Mouse (Mus musculus): ENCODE data around the gene Lsm12. TPM values are rescaled to one million over a fixed set of nuclear protein-coding genes. Genes with fewer than 3 reads are reported as not detected.

The Lsm12 gene
- total RNA-seq, 2 experiments from 2014 or later = 79.7 to 84.2 TPM

GRCm38 (mm10) chr11:102116241-102116640 is 68.9 kb downstream of the Lsm12 start:
- DNase-seq = no peak

Small RNA genes lying within 50 kb of the gene (microRNA-seq; reads per million reads assigned to microRNA genes)
- 0.74 to 2.1 reads per million in 2 experiments for gene Mir8101 (ENCODE audit: borderline replicate concordance in 2 of 2)

Other genes starting within 250 kb of the Lsm12 start
- gene Sost, start 218.3 kb downstream of the Lsm12 start, total RNA-seq (2021) = not detected
- not detected for gene Cfap97d1, start 201.0 kb downstream of the Lsm12 start, total RNA-seq (2021)
- gene Dusp3, start 198.3 kb downstream of the Lsm12 start, total RNA-seq (2021) = 100 to 1,000 TPM; 134 to 137 TPM
- 10 to 100 TPM; 17.6 to 29.5 TPM for gene Mpp3, start 156.8 kb downstream of the Lsm12 start, total RNA-seq (2021)
- 10 to 100 TPM; 13.1 to 16.5 TPM for gene Cd300lg, start 143.8 kb downstream of the Lsm12 start, total RNA-seq (2021)
- 1 to 10 TPM; 1.2 to 2.1 TPM for gene Mpp2, start 96.8 kb downstream of the Lsm12 start, total RNA-seq (2021)
- gene Ppy, start 84.0 kb downstream of the Lsm12 start, total RNA-seq (2021) = not detected
- gene Pyy, start 77.5 kb downstream of the Lsm12 start, total RNA-seq (2021) = not detected
- not detected for gene Nags, start 39.8 kb downstream of the Lsm12 start, total RNA-seq (2021)
- 10 to 100 TPM in 1 of 2 experiments, 1 to 10 TPM in 1; 9.8 to 12.6 TPM for gene Tmem101, start 28.9 kb downstream of the Lsm12 start, total RNA-seq (2021)
- gene G6pc3, start 4.3 kb upstream of the Lsm12 start, total RNA-seq (2021) = 10 to 100 TPM; 37.8 to 44.5 TPM
- gene Hdac5, start 44.9 kb upstream of the Lsm12 start, total RNA-seq (2021) = 10 to 100 TPM; 61.8 to 63.6 TPM
- gene BC030867, start 63.6 kb upstream of the Lsm12 start, total RNA-seq (2021) = not detected
- 10 to 100 TPM; 70.0 to 71.3 TPM for gene Asb16, start 83.4 kb upstream of the Lsm12 start, total RNA-seq (2021)
- gene Tmub2, start 99.6 kb upstream of the Lsm12 start, total RNA-seq (2021) = 10 to 100 TPM; 11.5 to 14.6 TPM
- gene Atxn7l3, start 111.3 kb upstream of the Lsm12 start, total RNA-seq (2021) = 10 to 100 TPM; 12.4 to 13.1 TPM
- gene Ubtf, start 134.4 kb upstream of the Lsm12 start, total RNA-seq (2021) = 10 to 100 TPM; 36.6 to 37.8 TPM
- under 1 TPM; 0.08 to 0.56 TPM for gene Slc4a1, start 180.9 kb upstream of the Lsm12 start, total RNA-seq (2021)
- gene Rundc3a, start 208.1 kb upstream of the Lsm12 start, total RNA-seq (2021) = under 1 TPM in 1 of 2 experiments, not detected in 1; 0.35 TPM
- gene Slc25a39, start 222.7 kb upstream of the Lsm12 start, total RNA-seq (2021) = 10 to 100 TPM; 54.4 to 76.1 TPM
- 10 to 100 TPM; 28.7 to 35.2 TPM for gene Grn, start 245.0 kb upstream of the Lsm12 start, total RNA-seq (2021)

Data from gastrocnemius, postnatal 25 days (tissue).